Mouse (Mus musculus) frontal cortex, postnatal 10 days (tissue): ENCODE measurements around the gene Zfp58.
"Not testable (repeated sequence)": the region's sequence is repeated elsewhere in the genome, so short reads cannot be mapped to it uniquely, and the experiment has no call there.

ENCODE experiments used
- DNase-seq, 2 experiments: peaks; one replicate each; pipeline ENCODE4 v3.0.0; 2022; ENCODE audit warnings: low spot score in 2 of 2, mixed read lengths in 1 of 2

Gene Zfp58

DNA sequence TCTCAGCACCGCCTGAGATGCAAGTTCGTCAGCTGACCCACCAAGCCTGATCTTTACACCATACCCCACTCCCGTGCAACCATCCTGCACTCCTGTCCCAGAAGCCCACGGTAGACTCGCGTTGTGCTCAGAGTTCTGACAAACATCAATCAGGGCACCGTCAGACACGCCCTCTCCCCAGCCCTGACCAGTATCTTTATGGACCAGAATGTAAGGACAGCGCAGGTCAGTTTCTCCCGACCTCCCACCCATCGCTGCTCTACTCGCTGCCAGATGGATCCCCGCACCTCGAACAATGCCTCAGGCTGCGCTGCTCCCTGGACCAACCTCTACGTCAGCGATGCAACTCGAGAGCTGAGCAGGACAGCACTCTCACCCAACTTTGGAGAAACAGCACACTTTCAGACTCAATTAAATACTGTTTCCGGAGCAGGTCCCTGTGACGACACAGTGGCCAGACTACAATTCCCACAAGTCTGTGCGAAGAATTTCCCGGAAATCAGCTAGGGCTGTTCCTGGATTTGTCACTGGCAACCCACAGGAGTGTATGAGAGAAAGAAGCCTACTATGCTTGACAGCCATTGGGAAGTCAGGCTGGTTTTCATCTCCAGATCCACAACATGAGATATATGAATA is at the start of gene Zfp58:
Gene Zfp58 (minus strand): TSS at position 472 of the 636 bp plus-strand sequence.
- peak; percentile 70 to 81 for DNase-seq

DNA sequence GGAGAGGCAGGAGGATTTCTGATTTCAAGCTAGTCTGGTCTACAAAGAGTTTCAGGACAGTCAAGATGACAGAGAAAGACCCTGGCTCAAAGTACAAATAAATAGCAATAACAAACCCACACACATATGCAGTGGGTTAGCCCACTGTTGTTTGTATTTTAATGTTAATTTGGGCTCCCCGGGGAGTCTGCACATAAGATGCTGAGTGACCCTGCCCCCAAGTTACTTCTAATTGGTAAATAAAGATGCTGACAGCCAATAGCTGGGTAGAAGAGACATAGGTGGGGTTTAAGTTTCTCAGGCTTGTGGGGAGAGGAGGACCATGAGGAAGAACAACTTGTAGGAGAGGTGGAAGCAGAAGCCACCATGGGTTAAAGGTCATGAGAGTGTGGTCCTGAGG is 45.6 kb upstream of the Zfp58 start:
- no peak for DNase-seq

DNA sequence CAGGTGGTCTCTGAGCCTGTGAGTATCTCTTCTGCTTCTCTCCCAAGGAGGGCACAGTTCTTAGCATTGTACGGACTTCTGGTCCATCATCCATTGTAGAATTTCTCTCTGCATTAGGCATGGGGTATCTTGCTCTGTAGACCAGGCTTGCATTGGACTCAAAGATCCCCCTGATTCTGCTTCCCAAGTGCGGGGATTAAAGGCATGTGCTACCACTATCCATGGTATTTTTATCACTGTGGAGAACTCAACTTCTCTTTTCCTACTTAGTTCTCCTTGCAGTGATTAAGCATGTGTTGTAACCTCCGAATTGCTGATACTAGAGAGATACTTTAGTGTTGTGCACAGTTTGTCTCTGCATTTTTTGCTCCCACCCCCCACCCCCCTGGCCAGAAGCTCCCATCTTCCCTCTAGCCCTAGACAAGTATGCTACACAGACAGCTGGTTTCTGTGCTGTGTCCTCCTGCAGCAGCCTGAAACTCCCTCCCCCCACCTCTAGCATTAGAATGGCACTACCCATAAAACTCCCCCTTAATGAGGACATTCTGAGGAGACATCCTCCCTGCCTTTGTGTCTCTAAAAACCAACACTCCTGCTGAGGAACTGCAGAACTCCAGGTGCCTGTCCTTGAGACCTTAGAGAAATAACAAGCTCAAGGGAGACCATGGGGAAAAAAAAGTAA is 26.8 kb upstream of the Zfp58 start:
- DNase-seq, result no peak

DNA sequence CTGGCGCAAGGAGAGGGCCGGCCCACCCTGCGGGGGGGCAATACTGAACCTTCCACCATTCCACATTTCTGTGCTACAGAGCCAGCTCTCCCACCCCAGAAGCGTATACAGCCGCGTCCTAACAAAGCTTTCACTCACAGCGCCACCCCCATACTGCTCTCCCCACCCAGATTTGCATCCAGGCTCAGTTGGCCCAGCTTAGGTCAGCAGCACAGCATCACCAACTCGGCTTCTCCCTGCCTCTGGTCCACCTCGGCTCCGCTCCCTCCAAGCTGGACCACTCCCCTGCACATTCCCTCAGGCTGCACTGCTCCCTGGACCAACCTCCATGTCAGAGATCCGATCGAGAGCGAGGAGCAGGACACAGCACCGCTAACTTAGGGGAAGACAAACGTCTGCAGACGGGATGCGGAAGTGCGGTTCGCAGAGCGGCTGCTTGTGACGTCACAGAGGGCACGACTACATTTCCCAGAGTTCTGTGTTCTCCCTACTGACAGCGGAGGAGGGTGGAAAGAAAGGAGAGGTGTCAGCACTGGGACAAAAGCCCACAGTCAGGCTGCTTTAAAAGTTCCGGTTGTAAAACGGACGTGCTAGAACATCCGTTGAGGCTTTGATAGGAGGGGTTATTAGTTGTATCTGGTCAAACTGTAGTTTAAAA is 25.5 kb upstream of the Zfp58 start, which contains the start of the genes Gm26965 and Zfp87:
Gene Gm26965 (minus strand): TSS at position 399 of the 658 bp plus-strand sequence.
Gene Zfp87 (minus strand): TSS at position 425 of the 658 bp plus-strand sequence.
- DNase-seq, result peak; percentile 85 to 92

DNA sequence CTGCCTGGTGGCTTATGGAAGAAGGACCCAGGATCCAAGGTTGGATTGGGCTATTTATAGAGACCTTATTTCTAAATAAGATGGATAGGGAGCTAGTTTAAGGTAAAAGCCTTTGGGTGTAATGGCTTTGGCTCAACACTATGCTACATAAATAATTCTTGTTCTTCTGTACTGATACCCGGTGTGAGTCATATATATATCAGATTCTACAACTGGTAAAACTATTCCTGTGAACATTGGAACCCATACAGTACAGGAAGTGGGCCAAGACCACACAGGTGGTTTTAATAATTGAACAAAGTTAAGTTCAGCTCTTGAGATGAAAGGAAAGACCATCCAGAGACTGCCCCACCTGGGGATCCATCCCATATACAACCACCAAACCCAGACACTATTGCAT is 553 bp upstream of the Zfp58 start:
- DNase-seq, result no peak

DNA sequence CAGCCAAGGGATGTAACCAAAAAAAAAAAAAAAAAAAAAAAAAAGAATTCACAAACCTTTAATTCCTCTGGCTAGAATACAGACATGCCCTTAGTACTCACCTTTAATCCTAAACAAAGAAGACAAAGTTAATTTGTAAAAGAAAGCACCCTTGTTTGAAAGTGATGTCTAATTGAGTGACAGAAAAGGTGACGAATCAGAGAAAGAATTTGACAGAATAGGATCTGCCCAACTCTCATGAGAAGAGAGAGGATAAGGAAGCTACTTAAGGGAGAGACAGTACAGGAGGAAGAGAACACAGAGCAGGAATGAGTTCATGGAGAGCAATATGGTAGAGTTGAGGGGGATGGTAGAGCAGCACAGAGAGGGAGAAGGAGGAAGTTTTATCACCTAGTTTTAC is 4.7 kb downstream of the Zfp58 start:
- no peak for DNase-seq

DNA sequence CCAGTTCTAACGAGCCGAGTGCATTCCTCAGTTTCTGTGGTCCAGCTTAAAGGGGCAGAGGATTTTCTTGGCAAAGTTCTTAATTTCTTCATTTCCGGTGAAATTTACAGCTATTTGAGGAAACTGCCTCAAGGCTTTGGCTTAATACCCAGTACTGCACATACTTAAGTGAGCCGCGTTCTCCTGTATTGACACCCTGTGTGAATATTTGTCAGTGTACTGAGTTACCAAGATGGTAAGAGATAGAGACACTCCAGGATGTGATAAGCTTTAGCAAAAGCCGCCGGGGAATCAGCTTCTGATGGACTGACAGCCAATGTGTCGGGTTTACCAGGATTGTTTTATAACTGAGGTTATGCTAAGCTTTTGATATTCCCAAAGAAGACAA is 15.9 kb downstream of the Zfp58 start:
- no peak for DNase-seq

DNA sequence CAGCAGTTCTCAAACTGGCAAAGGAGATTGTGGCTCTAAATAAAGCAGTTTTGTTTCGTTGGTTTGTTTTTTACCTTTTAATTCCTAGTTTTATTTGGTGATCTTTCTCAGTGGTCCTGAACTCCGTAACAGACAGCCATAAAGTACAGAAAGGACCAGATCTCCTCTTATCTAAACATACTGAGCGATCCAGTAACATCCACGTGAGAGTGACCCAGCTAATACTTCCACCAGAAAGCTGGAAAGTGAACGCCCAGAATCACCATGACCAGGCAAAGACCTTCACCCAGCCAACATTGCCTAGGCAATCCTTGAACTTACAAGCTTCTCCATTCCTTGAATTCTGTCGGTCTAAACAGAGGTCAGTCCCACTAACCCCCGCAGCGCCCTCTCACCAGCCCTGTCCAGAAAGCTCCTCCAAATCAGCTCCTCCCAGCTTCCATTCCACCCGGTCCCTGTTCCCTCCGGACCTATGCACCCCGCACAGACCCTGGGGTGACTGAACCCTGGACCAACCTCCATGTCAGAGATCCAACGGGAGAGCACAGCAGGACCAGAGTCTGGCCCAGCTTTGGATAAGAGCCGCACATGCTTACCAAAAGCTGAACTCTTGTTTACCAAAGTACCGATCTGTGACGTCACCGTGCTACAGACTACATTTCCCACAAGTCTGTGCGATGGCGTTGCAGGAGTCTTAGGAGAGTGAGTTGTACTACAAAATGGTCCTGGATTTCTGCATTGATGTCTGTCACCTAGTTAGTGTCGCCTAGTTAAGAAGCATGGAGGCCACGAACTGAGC is 16.5 kb downstream of the Zfp58 start, which contains the start of gene Zfp874b:
Gene Zfp874b (minus strand): TSS at position 634 of the 799 bp plus-strand sequence.
- peak; percentile 71 to 83 for DNase-seq

DNA sequence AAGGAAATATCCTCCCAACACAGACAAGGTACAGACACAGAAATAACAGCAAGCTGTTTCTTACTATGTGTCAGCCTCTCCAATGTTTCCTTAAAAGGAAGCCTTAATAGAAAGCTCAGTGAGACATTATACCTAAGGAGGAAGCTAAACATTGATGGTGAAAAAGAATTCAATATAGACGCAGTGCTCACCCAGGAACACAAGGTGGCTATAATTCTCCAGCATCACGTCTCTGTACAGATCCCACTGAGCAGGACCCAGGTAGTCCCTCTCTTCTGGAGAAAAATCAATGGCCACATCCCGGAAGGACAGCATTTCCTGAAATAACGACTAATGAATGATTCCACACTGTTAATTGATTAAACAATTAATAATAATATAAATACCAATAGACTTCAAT is 18.8 kb downstream of the Zfp58 start:
- DNase-seq, result no peak

DNA sequence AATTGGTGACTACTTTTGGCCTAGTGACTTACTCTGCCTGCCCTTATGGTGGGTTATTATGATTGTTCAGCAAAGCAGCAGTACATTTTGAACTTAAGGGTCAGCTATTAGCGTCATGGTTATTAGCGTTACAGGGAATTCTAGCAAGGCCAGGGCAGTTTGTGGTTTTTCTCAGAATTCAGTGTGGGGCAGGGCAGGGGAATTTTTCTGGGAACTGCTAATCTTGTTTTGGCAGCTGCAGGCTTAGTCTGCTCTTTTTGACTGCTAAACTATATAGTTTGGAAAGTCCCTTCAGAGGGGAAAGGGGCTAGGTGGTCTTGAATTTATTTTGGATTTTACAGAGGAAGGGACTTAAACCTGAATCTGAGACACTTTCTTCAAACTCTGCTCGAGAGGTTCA is 31.1 kb downstream of the Zfp58 start:
- DNase-seq, result no peak

DNA sequence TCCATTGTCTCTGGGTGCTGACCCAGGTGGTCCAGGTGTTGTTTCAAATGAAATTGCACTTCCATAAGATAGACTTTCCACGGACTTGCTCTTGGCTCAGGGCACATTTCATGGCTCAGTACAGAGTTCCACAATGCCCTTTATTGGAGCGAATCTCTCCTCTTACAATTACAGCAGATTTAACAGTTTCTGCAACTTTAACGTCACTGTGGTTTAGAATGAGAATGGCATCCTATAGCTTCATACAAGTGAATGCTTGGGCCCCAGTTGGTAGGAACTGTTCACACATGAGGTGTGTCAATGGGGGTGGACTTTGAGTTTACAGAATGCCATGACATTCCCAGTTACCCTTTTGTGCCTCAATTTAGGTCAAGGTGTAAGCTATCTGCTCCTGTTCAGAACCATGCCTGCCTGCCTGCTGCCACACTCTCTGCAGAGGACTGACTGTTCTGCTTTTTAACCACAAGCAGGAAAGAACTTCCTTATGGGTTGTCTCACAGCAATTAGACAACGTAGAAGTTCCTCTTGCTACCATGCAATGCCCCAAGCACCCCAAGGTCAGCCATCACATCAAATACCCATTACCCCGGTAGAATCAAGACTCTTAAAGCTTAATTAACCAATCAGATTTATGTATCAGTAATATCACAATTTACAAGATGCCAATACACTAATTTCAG is 36.7 kb downstream of the Zfp58 start:
- DNase-seq, result not testable (repeated sequence)

DNA sequence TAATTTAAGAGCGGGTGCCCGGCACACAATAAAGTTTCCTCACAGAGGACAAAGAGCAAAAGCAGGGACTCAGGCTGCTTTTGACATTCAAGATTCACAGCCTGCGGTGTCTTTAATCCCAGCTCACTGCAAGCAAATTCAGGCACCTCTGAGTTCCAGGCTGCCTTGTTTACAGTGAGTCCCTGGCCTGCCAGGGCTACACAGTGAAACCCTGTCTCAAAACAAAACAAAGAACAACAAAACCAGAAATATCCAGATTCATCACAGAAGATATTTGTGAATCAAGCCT is 48.4 kb downstream of the Zfp58 start:
- DNase-seq, result no peak

DNA sequence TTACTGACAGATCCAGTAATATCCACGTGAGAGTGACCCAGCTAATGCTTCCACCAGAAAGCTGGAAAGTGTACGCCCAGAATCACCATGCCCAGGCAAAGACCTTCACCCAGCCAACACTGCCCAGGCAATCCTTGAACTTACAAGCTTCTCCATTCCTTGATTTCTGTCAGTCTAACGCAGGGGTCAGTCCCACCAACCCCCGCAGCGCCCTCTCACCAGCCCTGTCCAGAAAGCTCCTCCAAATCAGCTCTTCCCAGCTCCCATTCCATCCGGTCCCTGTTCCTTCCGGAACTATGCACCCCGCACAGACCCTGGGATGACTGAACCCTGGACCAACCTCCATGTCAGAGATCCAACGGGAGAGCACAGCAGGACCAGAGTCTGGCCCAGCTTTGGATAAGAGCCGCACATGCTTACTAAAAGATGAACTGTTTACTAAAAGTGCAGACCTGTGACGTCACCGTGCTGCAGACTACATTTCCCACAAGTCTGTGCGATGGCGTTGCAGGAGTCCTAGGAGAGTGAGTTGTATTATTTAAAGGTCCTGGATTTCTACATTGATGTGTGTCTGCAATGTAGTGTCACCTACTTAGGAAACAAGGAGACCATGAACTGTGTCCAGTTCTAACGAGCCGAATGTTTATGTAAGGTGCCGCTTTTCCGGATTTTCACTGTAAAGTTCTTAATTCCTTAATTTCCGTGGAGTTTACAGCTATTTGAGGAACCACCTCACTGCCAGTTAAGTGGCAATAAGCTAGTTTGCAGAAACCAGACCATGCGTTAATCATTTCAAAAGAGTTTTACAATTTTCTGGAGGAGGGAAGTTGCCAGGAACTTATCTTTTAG is 49.0 kb downstream of the Zfp58 start, which contains the start of gene Zfp874a:
Gene Zfp874a (minus strand): TSS at position 453 of the 849 bp plus-strand sequence.
- peak; percentile 74 to 83 for DNase-seq
